Mouse (Mus musculus) kidney, embryonic 14.5 days (tissue): ENCODE results near the gene Ssbp2. TPM values are rescaled to one million over a fixed set of nuclear protein-coding genes. Genes with fewer than 3 reads are reported as not detected.
A peak's percentile ranks its signal among the peaks of the same experiment; 100 is the strongest.

ENCODE experiments used
- ATAC-seq: fragments of 200-750 bp; cut with Nextera tagmentation; 2 replicates; pipeline ENCODE4 v1.8.0; 2017; ENCODE audit warnings: moderate number of reproducible peaks, mild to moderate bottlenecking, moderate TSS enrichment, moderate library complexity; ENCODE audit not compliant: low FRiP score, low TSS enrichment
- H3K27ac ChIP-seq: fragments of 300-500 bp; sonication (generic); 2 replicates; pipeline ENCODE4 v1.5.1; 2014; ENCODE audit warnings: low read depth, mild to moderate bottlenecking, low read length, moderate library complexity, mixed read lengths
- H3K27me3 ChIP-seq: fragments of 300-500 bp; sonication (generic); 2 replicates; pipeline ENCODE4 v1.6.1; 2014; ENCODE audit warnings: mild to moderate bottlenecking, low read length; ENCODE audit not compliant: control insufficient read depth, insufficient read depth
- H3K36me3 ChIP-seq: fragments of 300-500 bp; sonication (generic); 2 replicates; pipeline ENCODE4 v1.6.1; 2014; ENCODE audit warnings: low read length, mixed read lengths; ENCODE audit not compliant: control insufficient read depth, insufficient read depth
- H3K4me1 ChIP-seq: fragments of 300-500 bp; sonication (generic); 2 replicates; pipeline ENCODE4 v1.6.1; 2014; ENCODE audit warnings: low read length, mixed read lengths; ENCODE audit not compliant: control insufficient read depth, insufficient read depth
- H3K4me2 ChIP-seq: fragments of 300-500 bp; sonication (generic); replicated peaks from 2 replicates; pipeline ENCODE4 v1.6.1; 2014; ENCODE audit warnings: low read depth, mild to moderate bottlenecking, low read length
- H3K4me3 ChIP-seq: fragments of 300-500 bp; sonication (generic); 2 replicates; pipeline ENCODE4 v1.5.1; 2014; ENCODE audit warnings: mild to moderate bottlenecking, low read length
- H3K9ac ChIP-seq: fragments of 300-500 bp; sonication (generic); 2 replicates; pipeline ENCODE4 v1.6.1; 2014; ENCODE audit warnings: low read depth, mild to moderate bottlenecking, low read length, moderate library complexity
- H3K9me3 ChIP-seq: fragments of 300-500 bp; sonication (generic); 2 replicates; pipeline ENCODE4 v1.6.1; 2016; ENCODE audit warnings: low read length; ENCODE audit not compliant: control insufficient read depth
- WGBS: fragments of 180-500 bp; shearing (Covaris S2); extraction: QIAGEN DNeasy Blood & Tissue Kit; methylation state at CpG from one replicate; pipeline ENCODE4 v1.1.7; 2014; 5-methylcytosine and 5-hydroxymethylcytosine counted together
- polyA plus RNA-seq: library from polyadenylated mRNA; unstranded; fragments of >200 nt; fragmentation: Nextera tagmentation; extraction: Ambion mirVana; gene quantifications from 2 replicates; pipeline ENCODE4 v1.2.1, GENCODE M21; 2014

Ssbp2 gene
- polyA plus RNA-seq, 1 experiment from 2014 or later: 140 TPM

DNA sequence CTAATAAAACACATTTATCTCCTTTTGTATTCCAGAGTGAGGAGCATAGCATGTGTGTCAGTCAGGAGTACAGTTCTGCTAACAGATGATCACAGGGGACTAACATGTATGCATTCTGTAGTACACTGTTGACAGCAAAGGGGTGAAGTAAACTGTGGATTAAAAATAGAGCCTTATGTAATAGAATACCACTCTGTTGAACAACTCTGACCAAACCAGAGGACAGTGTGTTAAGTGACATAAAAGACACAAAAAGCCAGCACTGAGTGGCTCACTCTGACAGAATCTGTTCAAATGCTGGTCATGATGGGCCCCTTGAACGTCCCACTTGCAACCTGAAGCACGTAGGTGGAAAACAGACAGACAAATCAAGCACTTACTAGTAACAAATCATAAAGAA lies 235.3 kb downstream of the Ssbp2 start:
- Histone ChIP-seq H3K36me3 (no peaks in the 10 kb centered on the region; the same call in 1 of the 2 replicates), H3K4me1 (no peaks in the 10 kb centered on the region), H3K27ac (no peak overlapping the region), H3K9me3 (no peaks in the 10 kb centered on the region), H3K9ac (no peak overlapping the region), H3K4me3 (no peak overlapping the region), H3K4me2 (no peak overlapping the region), H3K27me3 (no peaks in the 10 kb centered on the region)
- ATAC-seq: no peak
- 82% methylated on average over 2 of the region's 2 CpGs for WGBS

DNA sequence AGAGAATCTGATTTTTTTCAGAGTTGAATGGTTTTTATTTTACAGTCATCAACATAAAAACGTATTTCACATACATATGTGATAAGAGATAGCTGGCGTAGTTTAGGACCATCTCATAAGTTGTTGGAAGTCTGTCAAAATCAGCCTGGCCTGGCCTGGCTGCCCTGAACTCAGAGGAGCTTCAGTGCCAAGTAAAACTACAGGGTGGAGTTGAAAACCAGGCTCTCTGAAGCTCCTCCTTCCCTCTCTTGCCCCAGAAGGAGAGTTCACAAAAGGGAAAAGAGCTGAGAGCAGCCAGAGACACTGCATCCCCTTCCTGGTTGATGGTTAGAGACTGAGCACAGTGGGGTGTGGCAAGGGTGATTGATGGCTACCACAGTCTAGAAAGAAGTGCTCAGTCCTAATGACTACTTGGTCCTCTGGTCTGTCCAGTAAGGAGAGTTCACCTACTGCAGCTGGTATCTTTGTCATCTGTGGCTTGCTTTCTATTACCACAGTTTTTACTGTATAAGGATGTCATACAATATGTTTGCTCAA lies 236.1 kb downstream of the Ssbp2 start:
- no peaks in the 10 kb centered on the region for H3K4me1 ChIP-seq
- WGBS: 73% methylated on average over 2 of the region's 2 CpGs
- H3K36me3 ChIP-seq: no peaks in the 10 kb centered on the region; the same call in 1 of the 2 replicates
- H3K9me3 ChIP-seq: no peaks in the 10 kb centered on the region
- no peak overlapping the region for H3K27ac ChIP-seq
- no peaks in the 10 kb centered on the region for H3K27me3 ChIP-seq
- no peak overlapping the region for H3K9ac ChIP-seq
- no peak overlapping the region for H3K4me3 ChIP-seq
- ATAC-seq: peak; percentile 65; the same call in 1 of the 2 replicates
- no peak overlapping the region for H3K4me2 ChIP-seq

DNA sequence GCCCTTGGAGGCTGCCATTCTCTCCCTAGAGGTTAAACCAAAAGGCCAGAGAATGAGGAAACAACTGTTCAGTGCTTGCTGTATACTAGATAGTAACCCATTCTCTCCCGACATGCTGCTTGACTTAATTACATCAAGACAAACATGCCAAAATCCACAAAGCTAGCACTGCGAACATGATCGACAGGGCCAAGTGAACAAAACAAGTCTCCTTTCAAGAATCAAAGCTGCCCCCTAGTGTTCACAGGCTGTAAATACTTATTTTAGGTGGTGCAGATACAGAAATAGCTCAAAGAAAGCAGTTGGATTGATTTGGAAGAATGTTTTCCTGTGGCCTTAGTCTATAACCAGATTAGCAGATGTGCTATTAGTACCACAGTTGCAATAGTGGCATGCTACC lies 236.9 kb downstream of the Ssbp2 start:
- Histone ChIP-seq H3K36me3 (no peaks in the 10 kb centered on the region; the same call in 1 of the 2 replicates), H3K4me1 (0 out of 2 replicates have a peak, but pooled peaks cover 3% of the 10 kb centered on the region), H3K27me3 (no peaks in the 10 kb centered on the region), H3K27ac (no peak overlapping the region), H3K9me3 (no peaks in the 10 kb centered on the region), H3K4me2 (no peak overlapping the region), H3K4me3 (no peak overlapping the region), H3K9ac (no peak overlapping the region)
- 45% methylated on average over 3 of the region's 3 CpGs for WGBS
- no peak for ATAC-seq

DNA sequence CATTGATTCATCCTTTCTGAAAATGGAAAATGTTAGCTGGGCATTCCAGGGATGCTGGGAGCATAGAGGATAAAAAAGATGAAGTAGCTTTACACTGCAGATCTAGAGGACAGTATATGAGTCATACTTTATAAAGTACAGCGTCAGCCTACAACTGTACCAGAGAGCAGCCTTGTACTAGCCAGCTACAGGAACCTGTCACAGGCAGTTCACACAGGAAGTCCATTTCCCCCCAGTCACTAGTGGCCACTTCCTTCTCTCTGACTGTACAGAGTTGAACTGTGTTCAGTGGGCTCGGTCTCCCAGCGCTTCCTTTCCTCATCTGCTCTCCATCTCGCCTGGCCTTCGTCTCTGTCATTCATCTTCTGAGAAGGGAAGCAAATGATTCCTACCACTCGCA lies 242.3 kb downstream of the Ssbp2 start:
- WGBS: 71% methylated on average over 6 of the region's 6 CpGs
- no peak for ATAC-seq
- H3K4me2 ChIP-seq: no peak overlapping the region

DNA sequence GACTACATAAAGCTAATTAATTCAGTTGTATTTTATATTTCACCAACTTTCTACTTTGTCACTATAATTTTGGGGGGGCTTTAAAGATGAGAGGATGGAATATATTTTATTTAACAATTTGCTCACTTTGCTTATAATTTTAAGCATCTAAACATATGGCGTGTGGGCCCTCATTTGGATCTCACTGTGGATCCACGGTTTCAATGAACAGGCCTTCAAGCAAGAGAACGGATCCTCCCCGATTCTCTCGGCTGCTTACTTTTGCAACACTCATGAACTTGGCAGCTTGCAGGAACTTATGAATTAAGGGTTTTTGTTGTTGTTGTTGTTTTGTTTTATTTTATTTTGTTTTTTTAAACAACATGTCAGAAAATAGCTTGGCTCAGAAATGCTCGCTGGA lies 259.4 kb downstream of the Ssbp2 start:
- Histone ChIP-seq H3K4me3 (no peak overlapping the region), H3K9me3 (no peaks in the 10 kb centered on the region), H3K4me1 (no peaks in the 10 kb centered on the region), H3K36me3 (no peaks in the 10 kb centered on the region), H3K9ac (no peak overlapping the region), H3K4me2 (no peak overlapping the region), H3K27ac (no peak overlapping the region), H3K27me3 (no peaks in the 10 kb centered on the region)
- ATAC-seq: no peak
- 93% methylated on average over 6 of the region's 6 CpGs for WGBS

More for the DNA sequence above, 242.3 kb downstream of the Ssbp2 start:
- no peak overlapping the region for H3K4me3 ChIP-seq
- no peak overlapping the region for H3K9ac ChIP-seq
- H3K4me1 ChIP-seq: 0 out of 2 replicates have a peak, but pooled peaks cover 3% of the 10 kb centered on the region
- H3K27ac ChIP-seq: no peak overlapping the region
- H3K27me3 ChIP-seq: no peaks in the 10 kb centered on the region
- H3K9me3 ChIP-seq: no peaks in the 10 kb centered on the region
- H3K36me3 ChIP-seq: no peaks in the 10 kb centered on the region; the same call in 1 of the 2 replicates

DNA sequence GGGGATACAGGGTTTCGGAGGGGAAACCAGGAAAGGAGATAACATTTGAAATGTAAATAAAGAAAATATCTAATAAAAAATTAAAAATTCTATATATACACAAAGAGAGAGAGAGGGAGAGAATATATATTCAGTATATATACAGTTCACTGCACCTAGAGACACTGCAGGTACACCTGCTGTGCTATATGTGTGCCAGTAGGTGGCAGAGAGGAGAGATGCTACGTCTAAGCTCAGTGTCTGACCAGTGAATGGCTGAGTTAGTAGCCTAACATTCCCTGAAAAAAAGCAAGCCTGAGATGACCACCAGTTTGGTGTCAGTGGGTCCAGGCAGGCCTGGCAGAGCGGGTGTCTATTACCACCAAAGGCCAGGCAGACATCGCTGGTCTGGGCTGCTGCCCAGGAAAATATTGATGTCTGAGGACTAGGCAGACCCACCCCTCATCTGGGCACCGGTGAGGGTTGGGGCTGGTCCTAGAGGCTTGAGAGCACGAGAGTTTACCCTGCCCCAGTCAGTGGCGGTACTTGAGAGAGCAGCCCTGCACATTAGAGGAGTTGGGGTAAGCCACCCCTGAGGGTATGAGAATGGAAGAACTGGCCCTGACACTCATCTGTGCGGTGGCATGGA lies 263.1 kb downstream of the Ssbp2 start:
- peak; percentile 81 for ATAC-seq
- Histone ChIP-seq H3K27ac (no peak overlapping the region), H3K27me3 (no peaks in the 10 kb centered on the region), H3K9ac (no peak overlapping the region), H3K4me2 (no peak overlapping the region), H3K9me3 (no peaks in the 10 kb centered on the region), H3K4me3 (no peak overlapping the region), H3K4me1 (no peaks in the 10 kb centered on the region), H3K36me3 (no peaks in the 10 kb centered on the region)
- WGBS: 64% methylated on average over 8 of the region's 8 CpGs

DNA sequence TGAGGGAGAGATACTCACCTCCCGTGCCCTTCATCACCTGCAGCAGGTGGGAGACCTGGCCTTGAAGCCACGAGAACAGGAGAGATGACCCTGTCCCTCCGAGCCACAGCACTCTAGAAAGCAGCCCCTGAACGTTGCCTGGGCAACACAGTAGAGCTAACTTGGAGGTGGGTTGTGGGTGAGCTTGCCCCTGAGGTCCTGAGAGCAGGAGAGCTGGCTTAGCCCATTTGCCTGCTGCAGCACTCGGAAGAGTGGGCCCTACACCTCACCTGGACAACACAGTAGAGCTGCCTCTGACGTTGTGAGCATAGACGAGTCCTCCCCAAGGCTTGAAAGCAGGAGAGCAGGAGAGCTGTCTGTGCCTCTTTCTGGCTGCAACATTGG lies 263.6 kb downstream of the Ssbp2 start:
- no peak for ATAC-seq
- Histone ChIP-seq H3K36me3 (no peaks in the 10 kb centered on the region), H3K9ac (no peak overlapping the region), H3K27me3 (no peaks in the 10 kb centered on the region), H3K4me1 (no peaks in the 10 kb centered on the region), H3K27ac (no peak overlapping the region), H3K9me3 (no peaks in the 10 kb centered on the region), H3K4me2 (no peak overlapping the region), H3K4me3 (no peak overlapping the region)
- WGBS: 80% methylated on average over 7 of the region's 7 CpGs

DNA sequence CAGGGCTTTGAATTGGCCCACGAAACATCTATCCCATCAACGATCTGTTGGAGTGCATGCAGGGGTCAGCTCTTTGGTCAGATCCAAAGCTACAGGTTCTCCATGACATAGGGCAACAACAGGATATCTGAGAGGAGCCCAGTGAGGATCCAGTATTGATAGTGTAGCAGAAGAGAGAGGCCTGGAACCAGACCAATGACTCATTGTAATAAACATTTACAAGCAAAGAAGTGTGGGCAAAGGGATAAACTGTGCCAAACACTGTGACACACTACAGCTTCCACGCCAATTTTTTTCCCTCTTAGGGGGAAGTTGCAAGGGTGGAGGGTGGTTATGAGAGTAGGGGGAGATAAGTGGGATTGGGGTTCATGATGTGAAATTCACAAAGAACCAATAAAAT lies 264.1 kb downstream of the Ssbp2 start:
- Histone ChIP-seq H3K27me3 (no peaks in the 10 kb centered on the region), H3K36me3 (no peaks in the 10 kb centered on the region), H3K4me2 (no peak overlapping the region), H3K4me3 (no peak overlapping the region), H3K9ac (no peak overlapping the region), H3K27ac (no peak overlapping the region), H3K4me1 (no peaks in the 10 kb centered on the region), H3K9me3 (no peaks in the 10 kb centered on the region)
- no peak for ATAC-seq
- 77% methylated on average over 3 of the region's 3 CpGs for WGBS

DNA sequence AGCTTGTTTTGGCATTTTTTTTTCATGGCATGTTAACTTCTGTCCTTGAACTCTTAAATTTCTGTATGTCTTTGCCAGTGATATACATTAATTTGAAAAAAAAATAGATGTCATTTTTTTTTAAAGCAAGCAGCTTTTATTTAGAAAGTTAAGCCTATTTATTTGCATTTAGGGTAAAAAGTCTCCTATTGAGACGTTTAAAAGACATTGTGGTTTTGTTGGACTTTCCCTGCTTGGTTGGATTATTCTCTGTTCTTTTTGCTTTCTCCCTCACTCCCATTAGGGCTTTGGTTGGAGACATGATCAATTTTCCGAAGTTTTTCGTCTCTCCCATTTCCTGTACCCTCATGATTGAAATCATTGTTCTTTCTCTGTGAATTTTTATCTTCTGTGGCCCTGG lies 265.0 kb downstream of the Ssbp2 start:
- no peak overlapping the region for H3K9ac ChIP-seq
- no peak overlapping the region for H3K4me2 ChIP-seq
- ATAC-seq: no peak
- WGBS: 78% methylated on average over 3 of the region's 3 CpGs
- H3K4me1 ChIP-seq: no peaks in the 10 kb centered on the region
- H3K36me3 ChIP-seq: no peaks in the 10 kb centered on the region
- H3K27ac ChIP-seq: no peak overlapping the region
- no peaks in the 10 kb centered on the region for H3K9me3 ChIP-seq
- H3K27me3 ChIP-seq: no peaks in the 10 kb centered on the region
- no peak overlapping the region for H3K4me3 ChIP-seq
